Mouse (Mus musculus) lung, embryonic 16.5 days (tissue): ENCODE data around the gene Fam217b. TPM values are rescaled to one million over a fixed set of nuclear protein-coding genes. Genes with fewer than 3 reads are reported as not detected.

Experiments used
- ATAC-seq: fragments of 200-750 bp; cut with Nextera tagmentation; 2 replicates; pipeline ENCODE4 v1.8.0; 2017; ENCODE audit warnings: low read depth, mild to moderate bottlenecking, moderate library complexity
- H3K27ac ChIP-seq: fragments of 300-500 bp; sonication (generic); 2 replicates; pipeline ENCODE4 v1.5.1; 2014; ENCODE audit warnings: mild to moderate bottlenecking, control low read depth, low read length
- H3K27me3 ChIP-seq: fragments of 300-500 bp; sonication (generic); 2 replicates; pipeline ENCODE4 v1.6.1; 2014; ENCODE audit warnings: low read depth, low read length, mixed read lengths; ENCODE audit not compliant: control insufficient read depth, insufficient read depth
- H3K36me3 ChIP-seq: fragments of 300-500 bp; sonication (generic); 2 replicates; pipeline ENCODE4 v1.6.1; 2014; ENCODE audit warnings: low read length; ENCODE audit not compliant: control insufficient read depth, insufficient read depth
- H3K4me1 ChIP-seq: fragments of 300-500 bp; sonication (generic); replicated peaks from 2 replicates; pipeline ENCODE4 v1.6.1; 2014; ENCODE audit warnings: low read length, mixed read lengths; ENCODE audit not compliant: control insufficient read depth, insufficient read depth
- H3K4me2 ChIP-seq: fragments of 300-500 bp; sonication (generic); 2 replicates; pipeline ENCODE4 v1.6.1; 2014; ENCODE audit warnings: low read depth, low read length, control low read depth
- H3K4me3 ChIP-seq: fragments of 300-500 bp; sonication (generic); 2 replicates; pipeline ENCODE4 v1.5.1; 2014; ENCODE audit warnings: mild to moderate bottlenecking, low read length, control low read depth
- H3K9ac ChIP-seq: fragments of 300-500 bp; sonication (generic); 2 replicates; pipeline ENCODE4 v1.6.1; 2014; ENCODE audit warnings: low read length, control low read depth
- H3K9me3 ChIP-seq: fragments of 300-500 bp; sonication (generic); 2 replicates; pipeline ENCODE4 v1.6.1; 2016; ENCODE audit warnings: low read length; ENCODE audit not compliant: control insufficient read depth
- WGBS: fragments of 180-500 bp; shearing (Covaris S2); extraction: QIAGEN DNeasy Blood & Tissue Kit; methylation state at CpG from one replicate; pipeline ENCODE4 v1.1.7; 2014; 5-methylcytosine and 5-hydroxymethylcytosine counted together
- polyA plus RNA-seq: library from polyadenylated mRNA; unstranded; fragments of >200 nt; fragmentation: Nextera tagmentation; extraction: Ambion mirVana; gene quantifications from 2 replicates; pipeline ENCODE4 v1.2.1, GENCODE M21; 2015

The Fam217b gene
- polyA plus RNA-seq, 1 experiment from 2014 or later = 2.8 TPM

- 0 out of 2 replicates have a peak, but pooled peaks cover 3% of the 10 kb centered on the region for H3K9me3 ChIP-seq
Measured at GRCm38 (mm10) chr2:178416427-178416826, 2.1 kb downstream of the Fam217b start.

GRCm38 (mm10) chr2:178416970-178417369 is 2.6 kb downstream of the Fam217b start:
- ATAC-seq = no peak
- peaks cover 4% of the 10 kb centered on the region; the same call in 1 of the 2 replicates for H3K36me3 ChIP-seq
- no peak overlapping the region for H3K4me3 ChIP-seq
- H3K4me2 ChIP-seq = no peak overlapping the region
- 0 out of 2 replicates have a peak, but pooled peaks cover 3% of the 10 kb centered on the region for H3K9me3 ChIP-seq
- H3K9ac ChIP-seq = no peak overlapping the region
- H3K4me1 ChIP-seq = peaks cover 26% of the 10 kb centered on the region
- peaks cover 7% of the 10 kb centered on the region for H3K27me3 ChIP-seq
- H3K27ac ChIP-seq = no peak overlapping the region
- WGBS = 72% methylated on average over 4 of the region's 4 CpGs

More at GRCm38 (mm10) chr2:178416427-178416826, 2.1 kb downstream of the Fam217b start:
- 32% methylated on average over 13 of the region's 13 CpGs for WGBS
- Histone ChIP-seq H3K27ac (no peak overlapping the region), H3K27me3 (peaks cover 9% of the 10 kb centered on the region), H3K9ac (no peak overlapping the region), H3K36me3 (peaks cover 4% of the 10 kb centered on the region; the same call in 1 of the 2 replicates), H3K4me1 (peaks cover 28% of the 10 kb centered on the region), H3K4me2 (peak overlapping the region; percentile 22), H3K4me3 (no peak overlapping the region)
- ATAC-seq = no peak

- H3K4me1 ChIP-seq = peaks cover 5% of the 10 kb centered on the region
- no peak overlapping the region for H3K9ac ChIP-seq
- peaks cover 4% of the 10 kb centered on the region; the same call in 1 of the 2 replicates for H3K36me3 ChIP-seq
- 75% methylated on average over 9 of the region's 9 CpGs for WGBS
- H3K9me3 ChIP-seq = 0 out of 2 replicates have a peak, but pooled peaks cover 3% of the 10 kb centered on the region
- no peak for ATAC-seq
- no peak overlapping the region for H3K4me3 ChIP-seq
- H3K27ac ChIP-seq = no peak overlapping the region
- no peaks in the 10 kb centered on the region for H3K27me3 ChIP-seq
- no peak overlapping the region for H3K4me2 ChIP-seq
Measured at GRCm38 (mm10) chr2:178420576-178420975, 6.3 kb downstream of the Fam217b start.

DNA sequence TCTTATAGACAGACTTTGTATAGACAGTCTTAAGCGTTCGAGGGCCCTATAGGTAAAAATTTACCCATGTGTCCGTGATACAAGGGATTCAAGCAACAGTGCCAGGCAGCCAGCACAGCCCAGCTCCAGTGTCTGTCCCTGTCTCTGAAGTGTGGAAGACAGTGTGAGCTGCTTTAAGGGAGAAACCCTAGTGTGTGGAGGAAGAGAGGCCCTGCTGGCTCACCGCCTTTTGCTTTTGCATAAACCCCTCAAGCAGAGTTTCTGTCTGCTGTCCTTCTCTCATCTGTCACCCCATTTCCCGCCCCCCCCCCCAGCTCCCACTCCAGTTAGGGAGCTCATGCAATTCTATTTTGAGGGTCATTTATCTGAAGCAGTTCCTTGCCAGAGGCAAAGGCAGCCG is 7.3 kb downstream of the Fam217b start:
- WGBS = 36% methylated on average over 6 of the region's 6 CpGs
- peak; percentile 64; the same call in 1 of the 2 replicates for ATAC-seq
- no peaks in the 10 kb centered on the region for H3K27me3 ChIP-seq
- no peak overlapping the region for H3K4me2 ChIP-seq
- H3K9ac ChIP-seq = no peak overlapping the region
- H3K4me1 ChIP-seq = peaks cover 3% of the 10 kb centered on the region; the same call in 1 of the 2 replicates
- 0 out of 2 replicates have a peak, but pooled peaks cover 3% of the 10 kb centered on the region for H3K9me3 ChIP-seq
- H3K27ac ChIP-seq = peak overlapping the region; percentile 23; the same call in 1 of the 2 replicates
- H3K36me3 ChIP-seq = peaks cover 4% of the 10 kb centered on the region; the same call in 1 of the 2 replicates
- no peak overlapping the region for H3K4me3 ChIP-seq

DNA sequence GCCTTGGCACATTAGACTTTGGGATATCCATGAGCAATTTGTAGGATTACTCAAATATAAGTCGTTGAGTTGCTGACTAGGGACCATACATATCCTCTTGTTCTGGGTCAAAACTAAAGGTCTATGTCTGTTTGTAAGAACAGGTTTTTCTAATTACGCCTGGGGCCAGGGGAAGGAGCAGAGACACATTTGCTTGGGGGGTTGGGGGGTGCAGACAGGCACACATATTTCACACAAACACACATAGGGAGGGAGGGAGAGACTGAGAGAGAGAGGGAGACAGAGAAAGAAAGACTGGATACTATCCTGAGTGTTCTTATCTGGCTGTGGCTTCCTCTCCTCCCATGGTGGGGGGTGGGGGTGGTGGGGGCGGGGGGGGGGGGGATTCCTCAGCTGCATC is 7.9 kb downstream of the Fam217b start:
- no peak overlapping the region for H3K9ac ChIP-seq
- H3K27ac ChIP-seq = no peak overlapping the region
- peak; percentile 28; the same call in 1 of the 2 replicates for ATAC-seq
- no peaks in the 10 kb centered on the region for H3K27me3 ChIP-seq
- H3K36me3 ChIP-seq = peaks cover 4% of the 10 kb centered on the region; the same call in 1 of the 2 replicates
- no peak overlapping the region for H3K4me3 ChIP-seq
- H3K4me2 ChIP-seq = no peak overlapping the region
- 26% methylated on average over 3 of the region's 3 CpGs for WGBS
- 0 out of 2 replicates have a peak, but pooled peaks cover 3% of the 10 kb centered on the region for H3K9me3 ChIP-seq
- peaks cover 3% of the 10 kb centered on the region; the same call in 1 of the 2 replicates for H3K4me1 ChIP-seq

DNA sequence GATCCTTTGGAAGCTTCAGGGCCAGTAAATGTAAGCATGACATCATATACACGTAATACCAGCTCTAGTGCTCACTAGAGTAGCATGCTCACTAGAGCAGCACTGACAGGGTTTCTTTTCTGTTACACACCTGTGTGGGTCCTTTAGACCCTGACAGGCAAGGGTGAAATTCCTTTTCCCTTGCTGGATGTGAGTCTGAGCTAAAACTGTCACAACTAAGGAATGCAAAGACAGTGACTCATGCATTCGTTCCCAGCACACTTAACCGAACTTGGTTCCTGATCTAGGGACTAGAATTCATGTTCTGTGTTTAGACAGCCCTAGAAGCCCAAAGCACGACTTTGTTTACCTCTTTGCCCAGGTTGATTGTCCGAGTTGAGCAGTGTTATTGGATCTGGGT is 8.9 kb downstream of the Fam217b start:
- H3K4me3 ChIP-seq = no peak overlapping the region
- H3K27me3 ChIP-seq = no peaks in the 10 kb centered on the region
- no peak overlapping the region for H3K4me2 ChIP-seq
- H3K9ac ChIP-seq = no peak overlapping the region
- H3K4me1 ChIP-seq = peaks cover 3% of the 10 kb centered on the region; the same call in 1 of the 2 replicates
- peaks cover 2% of the 10 kb centered on the region; the same call in 1 of the 2 replicates for H3K36me3 ChIP-seq
- WGBS = 48% methylated on average over 5 of the region's 5 CpGs
- no peaks in the 10 kb centered on the region for H3K9me3 ChIP-seq
- no peak overlapping the region for H3K27ac ChIP-seq
- no peak for ATAC-seq

DNA sequence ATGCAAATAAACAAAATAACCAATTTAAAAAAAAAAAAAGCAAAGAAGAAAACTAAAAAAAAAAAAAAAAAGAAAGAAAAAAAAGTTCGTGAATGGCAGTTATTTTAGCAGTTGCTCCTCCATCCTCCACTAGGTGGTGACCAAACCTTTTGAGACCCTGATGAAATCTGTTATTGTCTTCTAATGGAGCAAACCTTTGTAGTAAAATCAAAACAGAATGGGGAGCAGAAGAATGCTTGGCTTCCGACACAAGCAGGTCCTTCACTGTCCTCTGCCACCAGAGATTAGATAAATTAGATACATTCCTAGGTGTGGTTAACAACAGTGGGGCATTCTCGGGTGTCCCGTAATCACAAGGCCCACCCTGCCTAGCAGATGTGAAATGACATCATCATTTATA is 11.9 kb downstream of the Fam217b start:
- no peaks in the 10 kb centered on the region for H3K9me3 ChIP-seq
- H3K9ac ChIP-seq = no peak overlapping the region
- ATAC-seq = no peak
- WGBS = 21% methylated on average over 4 of the region's 4 CpGs
- H3K4me2 ChIP-seq = no peak overlapping the region
- H3K27me3 ChIP-seq = no peaks in the 10 kb centered on the region; the same call in 1 of the 2 replicates
- H3K4me1 ChIP-seq = peaks cover 3% of the 10 kb centered on the region; the same call in 1 of the 2 replicates
- no peaks in the 10 kb centered on the region for H3K36me3 ChIP-seq
- no peak overlapping the region for H3K27ac ChIP-seq
- no peak overlapping the region for H3K4me3 ChIP-seq

GRCm38 (mm10) chr2:178427181-178427580 is 12.9 kb downstream of the Fam217b start:
- Histone ChIP-seq H3K4me2 (no peak overlapping the region), H3K4me1 (peaks cover 1% of the 10 kb centered on the region; the same call in 1 of the 2 replicates), H3K27ac (no peak overlapping the region), H3K4me3 (no peak overlapping the region), H3K9ac (no peak overlapping the region), H3K9me3 (no peaks in the 10 kb centered on the region), H3K27me3 (no peaks in the 10 kb centered on the region; the same call in 1 of the 2 replicates), H3K36me3 (no peaks in the 10 kb centered on the region)
- WGBS = 80% methylated on average over 5 of the region's 5 CpGs
- no peak for ATAC-seq

GRCm38 (mm10) chr2:178428183-178428582 is 13.9 kb downstream of the Fam217b start:
- no peak for ATAC-seq
- Histone ChIP-seq H3K9me3 (no peaks in the 10 kb centered on the region), H3K4me2 (no peak overlapping the region), H3K27me3 (no peaks in the 10 kb centered on the region; the same call in 1 of the 2 replicates), H3K9ac (no peak overlapping the region), H3K27ac (no peak overlapping the region), H3K36me3 (no peaks in the 10 kb centered on the region), H3K4me3 (no peak overlapping the region), H3K4me1 (no peaks in the 10 kb centered on the region)
- WGBS = 69% methylated on average over 9 of the region's 9 CpGs
